Mouse (Mus musculus): Measurements from ENCODE around the gene Rftn2. TPM values are rescaled to one million over a fixed set of nuclear protein-coding genes. Genes with fewer than 3 reads are reported as not detected.

Rftn2 gene
- polyA plus RNA-seq, 1 experiment from 2014 or later = 20.6 TPM

GRCm38 (mm10) chr1:55158821-55159220 is 67.8 kb downstream of the Rftn2 start:
- H3K27me3 ChIP-seq (replicated peaks; ENCODE audit: control insufficient read depth, insufficient read depth, low read length) = no peaks in the 10 kb centered on the region
- ATAC-seq (ENCODE audit: low read depth) (no peak), DNase-seq (ENCODE audit: low spot score) (no peak)
- 93% methylated on average over 8 of the region's 8 CpGs for WGBS
- no peak overlapping the region for H3K4me3 ChIP-seq (ENCODE audit: low read depth, low read length)
- H3K9ac ChIP-seq (ENCODE audit: low read depth, low read length) = no peak overlapping the region
- no peaks in the 10 kb centered on the region for H3K4me1 ChIP-seq (ENCODE audit: control insufficient read depth, insufficient read depth, low read length)
- H3K4me2 ChIP-seq (ENCODE audit: low read depth, low read length) = no peak overlapping the region
- H3K27ac ChIP-seq (replicated peaks; ENCODE audit: low read depth, low read length) = no peak overlapping the region
- no peaks in the 10 kb centered on the region for H3K9me3 ChIP-seq (ENCODE audit: control insufficient read depth, low read length)
- peaks cover 40% of the 10 kb centered on the region for H3K36me3 ChIP-seq (ENCODE audit: control insufficient read depth, insufficient read depth, low read length)

GRCm38 (mm10) chr1:55158211-55158610 is 68.4 kb downstream of the Rftn2 start:
- WGBS = 89% methylated on average over 3 of the region's 3 CpGs
- Histone ChIP-seq H3K9ac (ENCODE audit: low read depth, low read length) (no peak overlapping the region), H3K4me1 (ENCODE audit: control insufficient read depth, insufficient read depth, low read length) (no peaks in the 10 kb centered on the region), H3K36me3 (ENCODE audit: control insufficient read depth, insufficient read depth, low read length) (peaks cover 42% of the 10 kb centered on the region), H3K9me3 (ENCODE audit: control insufficient read depth, low read length) (no peaks in the 10 kb centered on the region), H3K27ac (replicated peaks; ENCODE audit: low read depth, low read length) (no peak overlapping the region), H3K4me3 (ENCODE audit: low read depth, low read length) (no peak overlapping the region), H3K27me3 (replicated peaks; ENCODE audit: control insufficient read depth, insufficient read depth, low read length) (no peaks in the 10 kb centered on the region), H3K4me2 (ENCODE audit: low read depth, low read length) (no peak overlapping the region)
- ATAC-seq (ENCODE audit: low read depth) (no peak), DNase-seq (ENCODE audit: low spot score) (no peak)

- Histone ChIP-seq H3K4me1 (ENCODE audit: control insufficient read depth, insufficient read depth, low read length) (no peaks in the 10 kb centered on the region), H3K9ac (ENCODE audit: low read depth, low read length) (no peak overlapping the region), H3K27me3 (replicated peaks; ENCODE audit: control insufficient read depth, insufficient read depth, low read length) (no peaks in the 10 kb centered on the region), H3K4me2 (ENCODE audit: low read depth, low read length) (no peak overlapping the region), H3K36me3 (ENCODE audit: control insufficient read depth, insufficient read depth, low read length) (peaks cover 50% of the 10 kb centered on the region), H3K9me3 (ENCODE audit: control insufficient read depth, low read length) (no peaks in the 10 kb centered on the region), H3K4me3 (ENCODE audit: low read depth, low read length) (no peak overlapping the region), H3K27ac (replicated peaks; ENCODE audit: low read depth, low read length) (no peak overlapping the region)
- WGBS = 96% methylated on average over 4 of the region's 4 CpGs
- no peak for DNase-seq (ENCODE audit: low spot score)
- no peak for ATAC-seq (ENCODE audit: low read depth)
Measured at GRCm38 (mm10) chr1:55157329-55157728, 69.3 kb downstream of the Rftn2 start.

- ATAC-seq (ENCODE audit: low read depth) (no peak), DNase-seq (ENCODE audit: low spot score) (no peak)
- Histone ChIP-seq H3K4me1 (ENCODE audit: control insufficient read depth, insufficient read depth, low read length) (no peaks in the 10 kb centered on the region), H3K4me3 (ENCODE audit: low read depth, low read length) (no peak overlapping the region), H3K27ac (replicated peaks; ENCODE audit: low read depth, low read length) (no peak overlapping the region), H3K4me2 (ENCODE audit: low read depth, low read length) (no peak overlapping the region), H3K36me3 (ENCODE audit: control insufficient read depth, insufficient read depth, low read length) (peaks cover 58% of the 10 kb centered on the region), H3K9me3 (ENCODE audit: control insufficient read depth, low read length) (0 out of 2 replicates have a peak, but pooled peaks cover 3% of the 10 kb centered on the region), H3K9ac (ENCODE audit: low read depth, low read length) (no peak overlapping the region), H3K27me3 (replicated peaks; ENCODE audit: control insufficient read depth, insufficient read depth, low read length) (no peaks in the 10 kb centered on the region)
- 97% methylated on average over 7 of the region's 7 CpGs for WGBS
Measured at GRCm38 (mm10) chr1:55145556-55145955, 81.0 kb downstream of the Rftn2 start.

- Histone ChIP-seq H3K9me3 (ENCODE audit: control insufficient read depth, low read length) (0 out of 2 replicates have a peak, but pooled peaks cover 3% of the 10 kb centered on the region), H3K4me2 (ENCODE audit: low read depth, low read length) (no peak overlapping the region), H3K36me3 (ENCODE audit: control insufficient read depth, insufficient read depth, low read length) (peaks cover 59% of the 10 kb centered on the region), H3K27me3 (replicated peaks; ENCODE audit: control insufficient read depth, insufficient read depth, low read length) (no peaks in the 10 kb centered on the region), H3K9ac (ENCODE audit: low read depth, low read length) (no peak overlapping the region), H3K4me3 (ENCODE audit: low read depth, low read length) (no peak overlapping the region), H3K4me1 (ENCODE audit: control insufficient read depth, insufficient read depth, low read length) (no peaks in the 10 kb centered on the region), H3K27ac (replicated peaks; ENCODE audit: low read depth, low read length) (no peak overlapping the region)
- ATAC-seq (ENCODE audit: low read depth) = no peak
- DNase-seq (ENCODE audit: low spot score) = no peak
- WGBS = 92% methylated on average over 4 of the region's 4 CpGs
Measured at GRCm38 (mm10) chr1:55144338-55144737, 82.2 kb downstream of the Rftn2 start.

GRCm38 (mm10) chr1:55135846-55136245 is 90.7 kb downstream of the Rftn2 start:
- Histone ChIP-seq H3K4me3 (ENCODE audit: low read depth, low read length) (no peak overlapping the region), H3K36me3 (ENCODE audit: control insufficient read depth, insufficient read depth, low read length) (peaks cover 27% of the 10 kb centered on the region), H3K9me3 (ENCODE audit: control insufficient read depth, low read length) (no peaks in the 10 kb centered on the region), H3K27me3 (replicated peaks; ENCODE audit: control insufficient read depth, insufficient read depth, low read length) (no peaks in the 10 kb centered on the region), H3K27ac (replicated peaks; ENCODE audit: low read depth, low read length) (no peak overlapping the region), H3K4me2 (ENCODE audit: low read depth, low read length) (no peak overlapping the region), H3K9ac (ENCODE audit: low read depth, low read length) (no peak overlapping the region), H3K4me1 (ENCODE audit: control insufficient read depth, insufficient read depth, low read length) (peaks cover 14% of the 10 kb centered on the region)
- 95% methylated on average over 1 of the region's 1 CpGs for WGBS
- ATAC-seq (ENCODE audit: low read depth) = no peak
- DNase-seq (ENCODE audit: low spot score) = no peak

GRCm38 (mm10) chr1:55134301-55134700 is 92.3 kb downstream of the Rftn2 start:
- Histone ChIP-seq H3K4me2 (ENCODE audit: low read depth, low read length) (no peak overlapping the region), H3K4me1 (ENCODE audit: control insufficient read depth, insufficient read depth, low read length) (peaks cover 20% of the 10 kb centered on the region), H3K9ac (ENCODE audit: low read depth, low read length) (no peak overlapping the region), H3K36me3 (ENCODE audit: control insufficient read depth, insufficient read depth, low read length) (peaks cover 13% of the 10 kb centered on the region), H3K4me3 (ENCODE audit: low read depth, low read length) (no peak overlapping the region), H3K27me3 (replicated peaks; ENCODE audit: control insufficient read depth, insufficient read depth, low read length) (no peaks in the 10 kb centered on the region), H3K27ac (replicated peaks; ENCODE audit: low read depth, low read length) (no peak overlapping the region), H3K9me3 (ENCODE audit: control insufficient read depth, low read length) (no peaks in the 10 kb centered on the region)
- WGBS = 90% methylated on average over 3 of the region's 3 CpGs
- ATAC-seq (ENCODE audit: low read depth) = no peak
- DNase-seq (ENCODE audit: low spot score) = no peak

GRCm38 (mm10) chr1:55133173-55133572 is 93.4 kb downstream of the Rftn2 start:
- no peak for ATAC-seq (ENCODE audit: low read depth)
- H3K27me3 ChIP-seq (replicated peaks; ENCODE audit: control insufficient read depth, insufficient read depth, low read length) = no peaks in the 10 kb centered on the region
- H3K4me1 ChIP-seq (ENCODE audit: control insufficient read depth, insufficient read depth, low read length) = peaks cover 20% of the 10 kb centered on the region
- 62% methylated on average over 2 of the region's 2 CpGs for WGBS
- H3K9ac ChIP-seq (ENCODE audit: low read depth, low read length) = 0 out of 2 replicates have a peak overlapping the region, but pooled peaks have one; percentile 14
- no peaks in the 10 kb centered on the region for H3K9me3 ChIP-seq (ENCODE audit: control insufficient read depth, low read length)
- DNase-seq (ENCODE audit: low spot score) = no peak
- H3K27ac ChIP-seq (replicated peaks; ENCODE audit: low read depth, low read length) = no peak overlapping the region
- 0 out of 2 replicates have a peak overlapping the region, but pooled peaks have one; percentile 10 for H3K4me2 ChIP-seq (ENCODE audit: low read depth, low read length)
- H3K4me3 ChIP-seq (ENCODE audit: low read depth, low read length) = no peak overlapping the region
- H3K36me3 ChIP-seq (ENCODE audit: control insufficient read depth, insufficient read depth, low read length) = peaks cover 9% of the 10 kb centered on the region; the same call in 1 of the 2 replicates

GRCm38 (mm10) chr1:55132308-55132707 is 94.3 kb downstream of the Rftn2 start:
- DNase-seq (ENCODE audit: low spot score) = no peak
- Histone ChIP-seq H3K4me2 (ENCODE audit: low read depth, low read length) (peak overlapping the region; percentile 79), H3K27ac (replicated peaks; ENCODE audit: low read depth, low read length) (no peak overlapping the region), H3K36me3 (ENCODE audit: control insufficient read depth, insufficient read depth, low read length) (peaks cover 5% of the 10 kb centered on the region; the same call in 1 of the 2 replicates), H3K27me3 (replicated peaks; ENCODE audit: control insufficient read depth, insufficient read depth, low read length) (no peaks in the 10 kb centered on the region), H3K9me3 (ENCODE audit: control insufficient read depth, low read length) (no peaks in the 10 kb centered on the region), H3K9ac (ENCODE audit: low read depth, low read length) (peak overlapping the region; percentile 98), H3K4me1 (ENCODE audit: control insufficient read depth, insufficient read depth, low read length) (peaks cover 20% of the 10 kb centered on the region), H3K4me3 (ENCODE audit: low read depth, low read length) (peak overlapping the region; percentile 99)
- no peak for ATAC-seq (ENCODE audit: low read depth)
- 65% methylated on average over 4 of the region's 4 CpGs for WGBS
